Mouse (Mus musculus): ENCODE results near the gene Exoc4. TPM values are rescaled to one million over a fixed set of nuclear protein-coding genes. Genes with fewer than 3 reads are reported as not detected.

Exoc4 gene
- 10 to 100 TPM; 83.5 to 95.6 (median 86.1) TPM for total RNA-seq (2022)

DNA sequence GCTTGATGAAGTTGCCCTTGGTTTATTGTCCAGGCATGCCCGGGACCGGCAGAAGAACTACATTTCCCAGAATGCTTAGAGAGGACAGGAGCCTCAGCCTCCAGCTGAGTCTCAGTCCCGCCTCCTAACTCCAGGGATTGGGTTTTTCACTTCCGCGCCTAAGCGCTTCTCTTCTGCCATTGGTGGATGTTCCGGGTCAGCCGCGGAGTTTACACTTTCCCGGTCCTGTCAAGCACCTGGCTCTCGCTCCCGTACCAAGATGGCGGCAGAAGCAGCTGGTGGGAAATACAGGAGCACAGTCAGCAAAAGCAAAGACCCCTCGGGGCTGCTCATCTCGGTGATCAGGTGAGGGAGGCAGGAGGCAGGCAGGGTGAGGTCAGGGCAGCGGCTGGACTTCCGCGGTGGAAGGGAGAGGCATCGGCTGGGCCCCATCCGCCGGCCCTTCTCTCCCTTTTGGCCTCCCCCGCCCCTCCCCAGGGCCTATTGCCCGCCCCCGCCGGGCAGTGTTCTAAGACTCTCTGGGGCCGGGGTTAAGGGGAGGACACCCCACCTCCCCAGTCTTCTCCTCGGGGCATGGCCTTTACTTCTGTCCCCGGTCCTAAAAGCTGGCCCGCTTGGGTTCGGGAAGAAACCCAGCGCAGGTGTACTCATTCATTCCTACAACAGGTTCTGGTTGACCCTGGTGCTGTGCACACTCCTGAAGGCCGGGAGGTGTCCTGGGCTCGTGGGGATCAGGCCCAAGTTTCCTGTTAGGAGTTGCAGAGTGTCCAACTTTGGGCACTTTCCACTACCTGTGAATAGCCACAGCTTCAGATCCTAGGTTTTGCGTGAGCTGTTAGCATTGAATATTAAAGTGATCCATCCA, at the start of gene Exoc4:
Exoc4 (plus strand) TSS at position 192 of the 865 bp plus-strand sequence.
- DNase-seq (ENCODE audit: low spot score in 2 of 2) = peak; percentile 96 to 97

DNA sequence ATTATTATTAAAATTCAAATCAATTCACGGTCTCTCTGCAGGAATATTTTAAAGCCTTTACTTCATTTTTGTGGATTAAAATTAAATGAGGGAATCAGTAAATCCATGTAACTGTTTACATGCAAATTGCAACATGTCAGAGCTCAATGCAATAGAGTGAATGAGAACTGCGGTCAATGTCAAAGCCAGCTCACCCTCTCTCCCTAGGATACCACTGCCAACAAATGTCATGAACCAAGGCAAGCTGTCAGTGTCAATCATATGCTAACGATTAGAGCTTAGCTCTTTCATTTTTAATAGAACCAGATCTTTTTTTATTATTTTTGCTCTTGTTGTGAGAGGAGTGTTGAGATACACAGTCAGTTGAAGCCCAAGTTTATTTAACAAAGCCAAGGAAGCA, 30.1 kb upstream of the Exoc4 start:
- no peak for DNase-seq (ENCODE audit: low spot score in 2 of 2)

DNA sequence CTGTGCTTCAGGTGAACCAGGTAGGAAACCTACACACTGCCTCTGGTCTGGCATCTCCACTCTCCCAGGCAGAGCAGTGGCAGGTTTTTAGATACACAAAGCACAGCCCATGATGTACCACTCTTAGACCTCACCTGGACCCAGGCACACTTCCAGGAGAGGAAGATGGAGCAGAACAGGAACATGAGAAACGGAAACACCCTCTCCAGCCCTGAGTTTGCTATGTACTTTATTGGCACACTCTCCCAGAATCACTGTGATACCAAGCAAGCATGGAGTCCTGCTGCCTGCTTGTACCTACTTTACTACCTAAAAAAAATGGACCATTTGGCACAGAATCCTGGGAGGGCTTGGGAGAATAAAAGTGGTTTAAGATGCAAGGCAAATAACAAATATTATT, 22.2 kb upstream of the Exoc4 start:
- no peak for DNase-seq (ENCODE audit: low spot score in 2 of 2)

DNA sequence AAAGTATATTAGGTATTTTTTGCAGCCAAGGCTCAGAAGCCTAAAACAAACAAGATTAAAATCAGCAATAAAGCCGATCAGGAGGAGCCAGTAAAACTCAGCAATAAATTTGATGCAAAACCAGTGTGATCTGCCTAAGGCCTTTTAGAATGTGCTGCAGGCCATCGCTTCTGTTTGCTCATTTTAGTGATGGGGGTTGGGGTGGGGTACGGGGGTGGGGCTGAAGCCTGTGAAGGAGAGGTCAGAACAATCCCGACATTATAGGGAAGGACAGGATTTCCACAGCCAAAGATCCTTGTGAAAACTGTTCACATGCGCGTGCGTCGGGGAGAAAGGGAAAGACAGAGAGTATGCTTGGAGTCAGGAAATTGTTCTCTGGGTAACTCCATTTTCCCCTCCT, 21.5 kb upstream of the Exoc4 start:
- DNase-seq (ENCODE audit: low spot score in 2 of 2) = no peak

DNA sequence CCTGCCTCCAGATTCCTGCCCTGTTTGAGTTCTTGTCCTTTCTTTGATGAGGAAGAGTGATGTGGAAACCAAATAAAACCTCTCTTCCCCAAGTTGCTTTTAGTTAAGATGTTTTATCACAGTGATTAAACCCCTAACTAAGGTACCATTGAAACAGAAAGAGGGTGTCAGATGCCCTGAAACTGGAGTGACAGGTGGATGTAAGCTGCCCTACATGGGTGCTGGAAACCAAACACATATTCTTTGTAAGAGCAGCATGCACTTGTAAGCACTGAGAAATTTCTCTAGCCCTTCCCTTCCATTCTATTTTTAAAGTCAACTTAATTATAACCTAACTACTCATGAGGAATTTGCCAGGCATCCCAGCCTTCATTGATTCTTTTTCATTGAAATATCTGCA, 7.6 kb upstream of the Exoc4 start:
- no peak for DNase-seq (ENCODE audit: low spot score in 2 of 2)

DNA sequence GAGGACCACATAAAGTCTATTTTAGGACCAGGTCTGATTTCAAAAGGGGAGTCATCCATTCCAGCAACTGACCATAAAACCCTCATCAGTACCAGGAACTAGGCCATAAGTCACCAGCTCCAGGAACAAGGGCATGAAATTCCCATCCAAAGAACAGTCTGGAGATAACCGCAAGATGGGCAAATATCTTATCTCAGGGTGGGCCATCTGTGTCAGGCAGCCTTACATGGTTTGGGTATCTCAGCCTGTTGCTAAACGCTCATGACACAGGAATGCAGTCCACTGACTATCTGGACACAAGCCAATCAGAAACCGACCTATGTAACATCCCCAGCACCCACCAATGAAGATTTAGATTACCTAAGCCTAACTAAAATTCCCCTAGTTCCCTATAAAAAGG, 4.3 kb upstream of the Exoc4 start:
- DNase-seq (ENCODE audit: low spot score in 2 of 2) = no peak

DNA sequence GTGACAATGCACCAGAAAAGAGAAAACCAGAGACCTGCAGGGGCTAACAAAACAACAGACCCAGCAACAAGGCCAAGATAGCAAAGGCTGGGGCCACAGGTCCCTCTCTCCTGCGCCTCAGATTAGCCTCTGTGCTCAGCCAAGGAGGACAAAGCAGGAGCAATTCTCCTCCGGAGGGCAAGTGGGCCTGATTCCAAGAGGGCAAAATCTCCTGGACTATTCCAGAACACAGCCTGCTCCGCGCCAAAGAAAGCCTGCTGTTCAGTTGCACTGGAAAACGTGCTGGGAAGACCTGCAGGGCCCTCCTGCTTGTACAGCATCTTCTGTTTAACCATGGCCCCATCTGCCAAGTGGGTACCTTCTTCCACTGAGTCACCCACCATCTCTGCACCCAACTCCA, 1.7 kb upstream of the Exoc4 start:
- DNase-seq (ENCODE audit: low spot score in 2 of 2) = no peak

DNA sequence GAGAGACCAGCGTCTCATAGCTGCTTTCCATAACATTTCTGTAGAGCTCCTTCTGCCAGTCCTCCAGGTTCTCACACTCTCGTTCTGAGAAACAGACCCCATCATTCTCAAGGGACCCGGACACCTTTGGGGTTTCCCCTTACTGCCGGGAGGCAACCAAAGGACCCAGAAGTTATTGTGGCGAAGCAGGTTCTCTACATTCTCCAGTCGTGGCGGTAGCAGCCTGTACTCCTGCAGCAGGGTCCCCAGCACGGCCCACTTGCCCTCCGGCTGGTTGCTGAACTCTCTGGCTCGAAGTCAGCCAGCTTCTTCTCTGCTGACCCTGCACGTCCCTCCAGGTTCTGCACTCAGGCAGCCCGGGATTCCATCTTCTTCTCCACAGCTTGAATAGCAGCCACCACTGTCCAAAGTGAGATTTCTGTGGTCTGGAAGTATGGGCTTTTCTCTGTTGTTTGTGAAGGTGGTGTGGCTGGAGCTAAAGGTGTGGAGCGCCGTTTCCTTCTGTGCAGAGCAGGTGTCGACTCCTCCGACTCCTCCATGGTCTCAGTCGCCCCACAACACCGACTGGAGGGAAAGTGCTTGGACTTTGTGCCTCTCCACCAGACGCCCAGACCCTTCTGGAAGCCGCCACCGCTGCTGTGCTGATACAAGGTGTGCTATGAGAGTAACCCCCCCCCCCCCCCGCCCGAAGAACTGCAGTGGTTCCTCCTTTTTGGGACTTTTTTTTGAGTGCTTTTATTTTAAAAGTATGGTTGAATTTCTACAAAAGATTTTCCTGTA, 1.1 kb upstream of the Exoc4 start:
- DNase-seq (ENCODE audit: low spot score in 2 of 2) = no peak

DNA sequence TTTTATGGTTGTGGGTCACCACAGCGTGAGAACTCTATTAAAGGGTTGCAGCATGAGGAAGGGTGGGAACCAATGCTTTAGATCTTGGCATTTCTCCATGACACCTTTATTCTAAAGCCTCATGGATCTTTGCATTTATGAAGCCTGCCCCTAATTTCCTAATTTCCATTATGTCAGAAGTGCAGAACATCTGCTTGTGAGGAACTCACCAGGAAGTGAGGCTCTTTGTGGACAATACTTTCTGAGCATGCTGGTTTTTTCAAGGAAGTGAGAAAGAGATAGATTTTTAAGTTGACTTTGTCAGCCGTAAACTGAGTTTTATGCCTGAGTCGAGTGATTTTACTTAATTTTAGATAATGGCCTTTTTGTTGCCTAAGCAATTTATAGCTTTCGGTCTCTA, 7.8 kb downstream of the Exoc4 start:
- no peak for DNase-seq (ENCODE audit: low spot score in 2 of 2)

DNA sequence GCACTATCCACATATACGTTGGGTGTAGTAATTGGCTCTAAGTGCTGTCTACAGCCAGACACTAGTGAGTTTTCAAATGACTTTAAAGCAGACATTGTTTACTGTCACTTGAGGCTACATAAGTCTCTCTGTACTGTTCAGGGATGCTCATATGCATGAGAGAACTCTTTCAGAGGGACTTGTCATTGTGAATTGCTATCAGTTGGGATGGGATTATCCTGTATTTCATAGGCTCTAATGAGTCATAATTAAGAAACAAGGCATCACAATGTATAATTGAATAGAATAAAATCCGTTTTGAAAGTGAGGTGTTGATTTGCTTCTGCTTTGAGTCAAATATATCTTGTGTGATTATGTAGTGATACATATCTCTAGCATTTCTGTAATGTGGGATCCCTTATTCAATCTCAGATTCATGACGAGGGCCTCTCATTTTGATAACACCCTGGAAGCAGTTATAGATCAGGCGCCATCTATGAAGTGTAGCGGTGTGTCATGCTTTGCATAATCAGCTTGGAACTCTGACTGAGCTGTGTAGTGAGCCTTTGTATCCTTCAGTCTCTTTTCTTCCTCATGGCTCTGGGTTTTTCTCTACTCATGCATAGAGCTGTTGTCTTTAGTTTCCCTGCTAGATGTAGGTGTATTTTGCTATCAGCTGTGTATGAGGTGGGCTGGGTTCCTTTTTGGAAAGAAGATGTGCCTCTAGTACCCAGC, 8.3 kb downstream of the Exoc4 start:
- DNase-seq (ENCODE audit: low spot score in 2 of 2) = no peak

DNA sequence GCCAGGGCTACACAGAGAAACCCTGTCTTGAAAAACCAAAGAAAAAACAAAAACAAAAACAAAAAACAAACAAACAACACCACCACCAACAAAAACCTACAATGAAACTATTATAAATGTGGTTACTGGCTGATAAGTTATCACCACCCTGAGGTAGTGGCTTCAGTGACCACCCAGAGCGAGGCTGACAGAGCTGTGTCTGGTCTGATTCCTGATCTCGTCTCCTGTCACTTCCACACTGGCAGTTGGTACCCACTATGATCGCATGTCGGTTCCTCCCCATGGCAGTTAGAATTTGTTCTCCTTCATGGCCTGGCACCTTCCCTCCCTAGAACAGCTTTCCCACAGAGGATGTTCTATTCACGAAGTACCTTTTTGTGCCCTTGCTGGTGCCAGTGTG, 11.0 kb downstream of the Exoc4 start:
- DNase-seq (ENCODE audit: low spot score in 2 of 2) = no peak

DNA sequence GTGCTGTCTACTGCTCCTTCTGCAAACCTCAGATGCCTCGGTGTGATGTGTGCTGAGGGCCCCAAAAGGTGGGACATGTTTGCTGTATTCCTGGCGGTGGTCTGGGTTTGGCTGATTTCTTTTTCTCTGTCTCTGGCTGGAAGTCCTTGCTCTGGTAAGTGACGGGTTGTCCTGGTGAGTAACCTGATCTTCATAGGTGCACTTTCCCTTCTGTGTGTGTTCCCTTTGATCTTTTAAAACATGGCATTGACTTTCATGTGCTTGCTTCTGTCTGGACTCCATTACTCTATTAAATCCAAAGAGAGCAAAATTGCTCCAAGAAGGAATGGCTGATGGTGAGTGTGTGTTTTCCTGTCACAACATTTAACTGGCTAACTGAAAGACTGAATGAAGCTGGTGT, 12.7 kb downstream of the Exoc4 start:
- no peak for DNase-seq (ENCODE audit: low spot score in 2 of 2)

DNA sequence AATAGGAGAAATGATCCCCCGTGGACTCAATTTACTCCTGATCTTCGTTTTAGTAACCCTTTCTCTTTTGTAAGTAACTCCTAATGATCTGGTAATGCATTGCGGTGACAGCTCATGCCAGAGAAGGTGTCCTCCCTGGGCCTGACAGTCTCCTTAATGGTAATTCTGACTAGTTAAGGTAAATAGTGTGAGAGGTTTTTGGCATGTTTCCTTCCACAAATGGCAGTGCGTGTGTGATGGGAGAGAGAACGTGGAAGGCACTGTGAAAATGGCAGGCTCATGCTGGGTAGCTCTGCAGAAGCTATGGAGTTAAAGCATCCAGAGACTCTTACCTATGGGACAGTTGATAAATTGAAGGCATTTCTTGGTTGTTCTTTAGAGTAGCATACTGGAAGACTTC, 15.1 kb downstream of the Exoc4 start:
- DNase-seq (ENCODE audit: low spot score in 2 of 2) = no peak

DNA sequence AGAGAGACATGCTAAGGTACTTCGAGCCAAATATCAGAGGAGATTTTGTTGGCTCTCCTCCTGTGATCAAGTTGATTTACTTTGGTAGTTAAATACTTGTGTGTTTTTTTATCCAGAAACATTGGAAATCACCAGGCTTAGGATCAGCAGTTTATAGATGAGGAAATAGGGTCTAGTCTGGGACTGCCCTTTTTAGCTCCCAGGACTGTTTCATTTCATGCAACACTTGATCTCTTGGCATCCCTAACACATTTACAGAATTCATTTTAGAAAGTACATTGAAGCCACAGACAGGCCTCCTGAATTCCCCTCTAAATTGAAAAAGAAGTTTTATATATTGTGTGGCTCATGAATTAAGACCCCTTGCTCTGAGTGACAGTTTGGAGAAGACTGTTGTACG, 15.5 kb downstream of the Exoc4 start:
- no peak for DNase-seq (ENCODE audit: low spot score in 2 of 2)

DNA sequence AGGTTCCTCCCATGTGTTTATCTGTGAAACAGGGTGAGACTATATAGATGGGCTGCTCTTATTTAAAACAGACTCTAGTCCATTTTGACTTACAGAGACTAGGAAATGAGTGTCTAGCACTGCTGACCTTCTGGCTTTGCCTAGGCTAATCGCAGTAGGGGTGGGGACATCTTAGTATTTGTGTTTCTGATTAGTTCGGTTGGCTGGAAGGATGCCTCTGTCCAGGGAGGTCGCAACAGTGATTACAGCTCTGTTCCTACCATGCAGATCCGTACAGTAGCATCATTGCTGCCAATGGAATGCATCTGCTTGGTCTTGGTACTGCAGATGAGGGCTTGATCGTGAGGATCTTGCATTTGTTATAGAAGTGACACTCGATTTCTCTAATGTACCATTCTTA, 18.7 kb downstream of the Exoc4 start:
- no peak for DNase-seq (ENCODE audit: low spot score in 2 of 2)

DNA sequence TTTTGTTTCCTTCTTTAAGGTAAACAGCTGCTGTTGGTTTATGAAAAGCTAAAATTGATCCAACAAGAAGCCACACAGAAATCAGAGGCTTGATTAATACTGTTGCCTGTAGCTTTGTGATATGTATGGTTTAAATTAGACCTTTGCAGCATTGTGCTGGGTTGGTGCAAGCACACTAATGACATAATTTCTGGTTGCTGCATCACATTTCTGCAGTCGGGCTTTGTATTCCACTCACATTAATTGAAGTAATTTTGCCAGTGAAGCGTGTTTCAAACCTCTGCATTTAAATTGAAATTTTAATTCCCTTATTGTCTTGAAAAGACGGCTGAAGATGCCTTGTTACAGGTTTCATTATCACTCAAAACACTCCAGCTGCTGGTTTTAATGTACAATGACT, 34.6 kb downstream of the Exoc4 start:
- no peak for DNase-seq (ENCODE audit: low spot score in 2 of 2)

DNA sequence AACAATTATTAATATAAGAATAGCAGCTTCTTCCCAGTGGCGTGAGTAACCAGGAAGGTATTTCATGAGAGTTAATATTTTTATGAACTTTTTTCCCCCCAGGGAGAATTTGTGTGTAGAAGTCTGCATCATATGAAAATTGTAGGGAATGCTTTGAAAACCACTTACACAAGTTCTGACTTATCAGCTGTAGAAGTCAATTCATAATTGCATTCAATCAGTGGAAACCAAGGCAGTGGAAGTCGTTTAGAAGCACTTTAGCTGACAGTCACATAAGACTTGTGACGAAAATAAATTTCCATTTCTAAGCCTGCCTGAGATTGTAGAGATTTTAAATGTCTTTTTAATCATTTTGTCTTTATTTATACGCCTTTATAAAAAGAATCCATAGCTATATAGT, 35.1 kb downstream of the Exoc4 start:
- DNase-seq (ENCODE audit: low spot score in 2 of 2) = no peak

DNA sequence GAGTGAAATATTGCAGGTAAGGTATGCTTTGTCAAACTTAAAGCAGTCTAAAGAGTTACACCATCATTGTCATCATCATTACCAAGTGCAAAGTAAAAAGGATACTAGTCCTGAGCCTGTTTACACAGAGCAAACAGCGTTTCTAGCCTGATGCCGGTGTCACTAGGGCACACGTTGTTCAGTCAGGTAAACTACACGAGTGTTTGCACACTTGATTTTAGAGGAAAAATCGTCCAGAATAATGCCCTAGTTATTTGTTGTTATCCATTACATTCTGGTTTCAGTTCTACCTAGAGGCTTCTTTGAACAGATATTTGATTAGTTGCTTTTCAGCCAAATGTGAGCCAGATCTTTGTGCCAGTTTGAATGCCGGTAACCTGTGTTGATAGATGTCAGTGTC, 37.5 kb downstream of the Exoc4 start:
- no peak for DNase-seq (ENCODE audit: low spot score in 2 of 2)

DNA sequence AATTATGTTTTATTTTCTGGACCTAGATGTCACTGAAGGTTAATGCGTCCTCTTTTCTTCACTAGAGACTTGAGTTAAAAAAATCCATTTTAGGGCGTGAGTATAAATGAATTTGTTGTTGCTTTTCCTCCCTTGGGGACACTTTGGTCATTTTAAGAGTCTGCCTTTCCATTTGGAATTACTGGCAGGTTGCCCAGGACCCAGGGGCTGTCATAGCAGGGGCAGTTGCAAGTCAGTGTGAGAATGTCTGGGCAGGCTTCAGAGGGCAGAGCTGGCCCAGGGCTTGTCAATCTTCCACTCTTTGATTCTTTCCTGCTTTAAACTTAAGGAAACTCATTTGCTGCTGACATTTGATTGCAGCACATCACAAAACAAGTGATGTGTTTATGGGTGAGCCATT, 45.7 kb downstream of the Exoc4 start:
- DNase-seq (ENCODE audit: low spot score in 2 of 2) = no peak

DNA sequence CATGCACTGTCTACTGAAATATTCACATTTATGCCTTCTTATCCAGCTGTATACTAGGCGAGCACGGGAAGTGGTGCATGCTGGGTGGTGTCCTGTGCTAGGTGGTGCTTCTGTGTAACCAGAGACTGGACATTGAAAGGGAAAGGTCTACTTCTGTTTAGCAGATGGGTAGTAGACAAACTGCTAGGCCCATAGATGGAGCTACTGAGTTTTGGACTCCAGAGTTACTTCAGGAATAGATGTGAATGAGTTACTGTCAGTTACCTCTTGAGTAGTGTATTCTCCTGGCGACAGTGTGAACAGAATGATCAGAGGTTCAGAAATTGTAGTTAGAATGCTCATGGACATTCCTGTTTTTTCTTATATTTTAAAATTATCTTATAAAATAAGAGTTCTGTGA, 48.7 kb downstream of the Exoc4 start:
- DNase-seq (ENCODE audit: low spot score in 2 of 2) = no peak

DNA sequence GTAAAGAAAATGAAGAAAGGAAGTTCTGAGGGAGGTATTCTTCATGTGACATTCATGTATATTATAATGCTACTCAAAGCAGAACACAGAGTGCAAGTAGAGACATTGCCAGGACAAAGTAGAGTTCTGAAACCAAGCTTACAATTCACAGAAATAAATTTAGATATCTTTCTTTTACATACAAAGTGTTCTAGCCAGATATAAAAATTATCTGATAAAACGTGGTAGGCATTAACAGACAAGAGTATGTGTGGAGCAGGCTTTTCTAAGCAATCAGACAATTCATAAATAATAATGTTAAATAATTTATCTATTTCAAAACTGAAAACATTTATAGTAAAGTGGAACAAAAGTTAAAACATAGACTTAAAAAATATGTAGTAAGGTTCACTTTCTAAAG, 49.9 kb downstream of the Exoc4 start:
- no peak for DNase-seq (ENCODE audit: low spot score in 2 of 2)

DNA sequence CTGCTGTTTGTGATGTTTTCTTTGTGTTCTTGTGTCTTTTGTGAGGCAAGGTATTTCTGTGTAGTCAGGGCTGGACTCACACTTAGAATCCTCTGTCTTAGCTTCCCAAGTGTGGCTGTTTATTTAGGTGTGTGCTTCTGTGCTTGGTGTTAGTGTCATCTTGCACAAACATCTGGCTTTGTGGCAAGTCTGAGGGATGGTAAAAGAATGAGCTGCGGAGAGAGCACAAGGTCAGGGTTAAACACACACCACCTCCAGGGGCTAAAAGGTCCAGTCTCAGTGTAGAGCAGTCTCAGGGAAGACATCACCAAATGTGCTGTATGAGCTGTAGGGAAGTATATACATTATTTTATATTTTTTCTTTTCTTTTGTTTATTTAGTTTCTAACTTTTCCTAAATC, 57.1 kb downstream of the Exoc4 start:
- no peak for DNase-seq (ENCODE audit: low spot score in 2 of 2)
